31 mouse cellular contexts compared by ENCODE assay signal in the genomic region with DNA sequence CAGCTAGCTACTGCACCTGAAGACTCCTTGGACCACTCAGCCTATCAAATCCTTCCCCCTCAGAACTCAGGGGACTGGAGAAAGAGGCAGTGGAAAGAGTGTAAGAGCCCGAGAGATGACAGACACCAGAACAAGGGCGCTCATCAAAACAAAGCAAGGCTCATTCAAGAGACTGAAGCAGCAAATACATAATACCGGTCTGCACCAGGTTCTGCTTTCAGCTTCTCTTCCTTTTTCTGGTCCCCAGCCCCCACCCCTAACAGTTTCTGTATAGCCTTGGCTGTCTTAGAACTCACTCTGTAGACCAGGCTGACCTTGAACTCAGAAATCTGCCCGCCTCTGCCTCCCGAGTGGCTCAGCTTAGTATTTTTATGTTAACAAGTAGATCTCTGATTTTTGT. TPM values are rescaled to one million over a fixed set of nuclear protein-coding genes. Genes with fewer than 3 reads are reported as not detected.
"Had no signal": no experiment of that assay in that cellular context is flagged by ENCODE, and none has a peak within 500 bp of the region (broad histone marks: within the 10 kb centered on the region; RNA-seq: fewer than 3 reads in every experiment).

No protein-coding gene starts in this region.

- DNase-seq: left cerebral cortex, postnatal 4 days; liver; liver, embryonic 13.5 days; liver, postnatal 0 days; lung, adult 18-20 months; lung, adult 2 months; lung, embryonic 14.5 days; lung, postnatal 10 days; lung, postnatal 14 days; lung, postnatal 36 days; lung, postnatal 4 days; midbrain, embryonic 14.5 days had no signal

- H3K27ac ChIP-seq: left cerebral cortex, adult 2 months; limb, embryonic 12.5 days; limb, embryonic 13.5 days; limb, embryonic 15.5 days; liver, embryonic 12.5 days; liver, embryonic 13.5 days; liver, embryonic 14.5 days; liver, embryonic 15.5 days; lung, embryonic 15.5 days; macrophage; midbrain, embryonic 10.5 days; midbrain, embryonic 12.5 days; midbrain, embryonic 13.5 days; midbrain, embryonic 15.5 days had no signal

- H3K9me3 ChIP-seq: limb, embryonic 12.5 days; limb, embryonic 13.5 days; limb, embryonic 15.5 days; liver, embryonic 12.5 days; liver, embryonic 13.5 days; liver, embryonic 15.5 days; lung, embryonic 15.5 days; megakaryocyte, embryonic 14.5 days; midbrain, embryonic 10.5 days; midbrain, embryonic 12.5 days; midbrain, embryonic 13.5 days; midbrain, embryonic 15.5 days had no signal

- H3K4me3 ChIP-seq: left cerebral cortex, adult 2 months; limb, embryonic 12.5 days; limb, embryonic 13.5 days; limb, embryonic 15.5 days; liver, embryonic 12.5 days; liver, embryonic 13.5 days; liver, embryonic 15.5 days; lung, embryonic 15.5 days; megakaryocyte, embryonic 14.5 days; midbrain, embryonic 10.5 days; midbrain, embryonic 12.5 days; midbrain, embryonic 13.5 days; midbrain, embryonic 15.5 days; myocyte had no signal

RNA-seq across cellular contexts. Expression of a gene that starts 3.7 kb away (rescaled TPM):
- polyA plus RNA-seq: limb, embryonic 11.5 days; limb, embryonic 12.5 days; liver, embryonic 11.5 days; liver, embryonic 13.5 days; liver, embryonic 16.5 days; liver, postnatal 0 days; macrophage; midbrain, embryonic 14.5 days; neural tube, embryonic 11.5 days had no signal

RNA-seq across cellular contexts. Expression of a gene that starts 26.4 kb away (rescaled TPM):
- polyA plus RNA-seq: macrophage had no signal
